Mouse (Mus musculus) kidney, embryonic 14.5 days (tissue): ENCODE results near the gene Ak3. TPM values are rescaled to one million over a fixed set of nuclear protein-coding genes. Genes with fewer than 3 reads are reported as not detected.

Experiments used
- ATAC-seq: fragments of 200-750 bp; cut with Nextera tagmentation; 2 replicates; pipeline ENCODE4 v1.8.0; 2017; ENCODE audit warnings: moderate number of reproducible peaks, mild to moderate bottlenecking, moderate TSS enrichment, moderate library complexity; ENCODE audit not compliant: low FRiP score, low TSS enrichment
- H3K27ac ChIP-seq: fragments of 300-500 bp; sonication (generic); 2 replicates; pipeline ENCODE4 v1.5.1; 2014; ENCODE audit warnings: low read depth, mild to moderate bottlenecking, low read length, moderate library complexity, mixed read lengths
- H3K27me3 ChIP-seq: fragments of 300-500 bp; sonication (generic); 2 replicates; pipeline ENCODE4 v1.6.1; 2014; ENCODE audit warnings: mild to moderate bottlenecking, low read length; ENCODE audit not compliant: control insufficient read depth, insufficient read depth
- H3K36me3 ChIP-seq: fragments of 300-500 bp; sonication (generic); 2 replicates; pipeline ENCODE4 v1.6.1; 2014; ENCODE audit warnings: low read length, mixed read lengths; ENCODE audit not compliant: control insufficient read depth, insufficient read depth
- H3K4me1 ChIP-seq: fragments of 300-500 bp; sonication (generic); 2 replicates; pipeline ENCODE4 v1.6.1; 2014; ENCODE audit warnings: low read length, mixed read lengths; ENCODE audit not compliant: control insufficient read depth, insufficient read depth
- H3K4me2 ChIP-seq: fragments of 300-500 bp; sonication (generic); replicated peaks from 2 replicates; pipeline ENCODE4 v1.6.1; 2014; ENCODE audit warnings: low read depth, mild to moderate bottlenecking, low read length
- H3K4me3 ChIP-seq: fragments of 300-500 bp; sonication (generic); 2 replicates; pipeline ENCODE4 v1.5.1; 2014; ENCODE audit warnings: mild to moderate bottlenecking, low read length
- H3K9ac ChIP-seq: fragments of 300-500 bp; sonication (generic); 2 replicates; pipeline ENCODE4 v1.6.1; 2014; ENCODE audit warnings: low read depth, mild to moderate bottlenecking, low read length, moderate library complexity
- H3K9me3 ChIP-seq: fragments of 300-500 bp; sonication (generic); 2 replicates; pipeline ENCODE4 v1.6.1; 2016; ENCODE audit warnings: low read length; ENCODE audit not compliant: control insufficient read depth
- WGBS: fragments of 180-500 bp; shearing (Covaris S2); extraction: QIAGEN DNeasy Blood & Tissue Kit; methylation state at CpG from one replicate; pipeline ENCODE4 v1.1.7; 2014; 5-methylcytosine and 5-hydroxymethylcytosine counted together
- polyA plus RNA-seq: library from polyadenylated mRNA; unstranded; fragments of >200 nt; fragmentation: Nextera tagmentation; extraction: Ambion mirVana; gene quantifications from 2 replicates; pipeline ENCODE4 v1.2.1, GENCODE M21; 2014

Gene Ak3
- polyA plus RNA-seq, 1 experiment from 2014 or later = 97.7 TPM

GRCm38 (mm10) chr19:28990590-28991221 lies 57.1 kb downstream of the Ak3 start:
- peaks cover 7% of the 10 kb centered on the region for H3K4me1 ChIP-seq
- no peaks in the 10 kb centered on the region for H3K27me3 ChIP-seq
- WGBS = 1% methylated on average over 40 of the region's 41 CpGs
- peaks cover 18% of the 10 kb centered on the region; the same call in 1 of the 2 replicates for H3K36me3 ChIP-seq
- no peaks in the 10 kb centered on the region for H3K9me3 ChIP-seq
- peak overlapping the region; percentile 60 for H3K27ac ChIP-seq
- peak; percentile 48 for ATAC-seq
- peak overlapping the region; percentile 61 for H3K4me2 ChIP-seq
- H3K4me3 ChIP-seq = peak overlapping the region; percentile 82
- H3K9ac ChIP-seq = peak overlapping the region; percentile 74

GRCm38 (mm10) chr19:28990194-28990589 lies 57.6 kb downstream of the Ak3 start, which contains the start of gene Cdc37l1:
TSS of gene Cdc37l1 (plus strand) at chr19:28990352.
- Histone ChIP-seq H3K9me3 (no peaks in the 10 kb centered on the region), H3K4me2 (peak within 1 kb of the TSS; percentile 61), H3K27ac (peak within 1 kb of the TSS; percentile 60), H3K36me3 (peaks cover 12% of the 10 kb centered on the region; the same call in 1 of the 2 replicates), H3K9ac (peak within 1 kb of the TSS; percentile 74), H3K4me3 (peak within 1 kb of the TSS; percentile 82), H3K27me3 (no peaks in the 10 kb centered on the region), H3K4me1 (peaks cover 7% of the 10 kb centered on the region)
- ATAC-seq = peak; percentile 98
- WGBS = under 1% methylated on average over 37 of the region's 37 CpGs

- ATAC-seq = no peak
- peaks cover 6% of the 10 kb centered on the region; the same call in 1 of the 2 replicates for H3K36me3 ChIP-seq
- peak overlapping the region; percentile 82 for H3K4me3 ChIP-seq
- WGBS = 56% methylated on average over 8 of the region's 8 CpGs
- H3K27me3 ChIP-seq = no peaks in the 10 kb centered on the region
- peak overlapping the region; percentile 52 for H3K4me2 ChIP-seq
- no peak overlapping the region for H3K27ac ChIP-seq
- peaks cover 7% of the 10 kb centered on the region for H3K4me1 ChIP-seq
- peak overlapping the region; percentile 74 for H3K9ac ChIP-seq
- H3K9me3 ChIP-seq = no peaks in the 10 kb centered on the region
Observed at GRCm38 (mm10) chr19:28989515-28989914, 58.2 kb downstream of the Ak3 start.

- 75% methylated on average over 7 of the region's 7 CpGs for WGBS
- no peak overlapping the region for H3K4me3 ChIP-seq
- H3K9ac ChIP-seq = no peak overlapping the region
- ATAC-seq = no peak
- no peaks in the 10 kb centered on the region for H3K9me3 ChIP-seq
- no peaks in the 10 kb centered on the region for H3K4me1 ChIP-seq
- H3K27me3 ChIP-seq = no peaks in the 10 kb centered on the region
- no peak overlapping the region for H3K27ac ChIP-seq
- no peaks in the 10 kb centered on the region for H3K36me3 ChIP-seq
- no peak overlapping the region for H3K4me2 ChIP-seq
Observed at GRCm38 (mm10) chr19:28982617-28983016, 65.1 kb downstream of the Ak3 start.

GRCm38 (mm10) chr19:28974862-28975611 lies 72.7 kb downstream of the Ak3 start:
- no peaks in the 10 kb centered on the region for H3K4me1 ChIP-seq
- WGBS = 20% methylated on average over 35 of the region's 35 CpGs
- H3K27ac ChIP-seq = no peak overlapping the region
- H3K4me3 ChIP-seq = peak overlapping the region; percentile 31
- H3K4me2 ChIP-seq = peak overlapping the region; percentile 59
- H3K9ac ChIP-seq = no peak overlapping the region; the same call in 1 of the 2 replicates
- ATAC-seq = peak; percentile 60; the same call in 1 of the 2 replicates
- H3K9me3 ChIP-seq = no peaks in the 10 kb centered on the region
- H3K36me3 ChIP-seq = no peaks in the 10 kb centered on the region
- peaks cover 6% of the 10 kb centered on the region; the same call in 1 of the 2 replicates for H3K27me3 ChIP-seq

Other genes starting within 250 kb of the Ak3 start
- 1.2 and 1.3 TPM in 2 replicates for gene Slc1a1, start 212.9 kb downstream of the Ak3 start, polyA plus RNA-seq
- 6.5 and 12.5 TPM in 2 replicates for gene Plpp6, start 84.0 kb downstream of the Ak3 start, polyA plus RNA-seq
- 2.8 and 3.0 TPM in 2 replicates for gene 4430402I18Rik, start 80.2 kb downstream of the Ak3 start, polyA plus RNA-seq
- 30.0 and 47.2 TPM in 2 replicates for gene Cdc37l1, start 57.6 kb downstream of the Ak3 start, polyA plus RNA-seq
- 52.3 and 66.0 TPM in 2 replicates for gene Rcl1, start 53.4 kb upstream of the Ak3 start, polyA plus RNA-seq
- 8.0 and 15.5 TPM in 2 replicates for gene Jak2, start 203.9 kb upstream of the Ak3 start, polyA plus RNA-seq